Mouse (Mus musculus) kidney, adult 2 months (tissue): ENCODE data around the gene Dync1i1.

Experiments
- CTCF ChIP-seq: fragments of 200-500 bp; conservative IDR thresholded peaks from 2 replicates; pipeline ENCODE4 v1.5.1; 2011; ENCODE audit warnings: low read depth, mild to moderate bottlenecking, control low read depth, low read length, moderate library complexity, mixed read lengths; ENCODE audit not compliant: insufficient read depth, insufficient read length
- POLR2A ChIP-seq: fragments of 200-500 bp; IDR thresholded peaks from one replicate; pipeline ENCODE4 v1.6.1; 2011; ENCODE audit warnings: low read depth, low read length, control low read depth

GRCm38 (mm10) chr6:5935587-5936353, 210.3 kb downstream of the Dync1i1 start:
- TF ChIP-seq POLR2A (no peak), CTCF (no peak)
